Mouse (Mus musculus): ENCODE measurements at regions not wholly inside any gene's neighbourhood (a gene's known extent, or its start where the extent isn't known, plus 50 kb on each side); places are given as distances from the start of the nearest gene placed in this dataset.

DNA sequence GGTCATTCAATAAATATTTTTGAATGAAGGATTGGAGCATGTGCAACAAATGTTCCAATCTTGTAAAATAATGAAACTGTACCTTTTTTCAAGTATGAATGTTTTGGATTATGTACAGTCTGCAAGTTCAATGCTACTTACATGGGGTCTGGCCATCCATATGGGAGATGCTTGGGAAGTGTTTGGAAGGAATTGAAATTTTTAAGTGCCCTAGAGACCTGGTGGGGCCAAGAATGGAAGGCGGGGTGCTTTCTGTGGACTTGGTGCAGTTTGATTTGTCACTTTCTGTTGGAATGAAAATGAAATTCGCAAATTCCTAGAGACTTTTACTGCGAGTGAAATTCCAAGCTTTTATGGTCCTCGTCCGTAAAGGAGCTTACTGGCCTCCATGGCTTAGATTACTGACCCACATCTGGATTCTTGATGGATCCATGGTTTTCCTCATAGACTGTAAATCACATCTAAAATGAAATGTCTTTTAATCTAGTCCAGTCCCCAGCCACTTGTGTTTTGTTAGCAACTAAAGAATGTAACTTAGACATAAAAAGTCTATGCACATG lies 90.3 kb upstream of the 1810046K07Rik start:
- no peaks in the 10 kb centered on the region for H3K9me3 ChIP-seq (ENCODE audit: control insufficient read depth, low read length)
- WGBS = 78% methylated on average over 5 of the region's 5 CpGs
- DNase-seq (ENCODE audit: low spot score) = no peak

DNA sequence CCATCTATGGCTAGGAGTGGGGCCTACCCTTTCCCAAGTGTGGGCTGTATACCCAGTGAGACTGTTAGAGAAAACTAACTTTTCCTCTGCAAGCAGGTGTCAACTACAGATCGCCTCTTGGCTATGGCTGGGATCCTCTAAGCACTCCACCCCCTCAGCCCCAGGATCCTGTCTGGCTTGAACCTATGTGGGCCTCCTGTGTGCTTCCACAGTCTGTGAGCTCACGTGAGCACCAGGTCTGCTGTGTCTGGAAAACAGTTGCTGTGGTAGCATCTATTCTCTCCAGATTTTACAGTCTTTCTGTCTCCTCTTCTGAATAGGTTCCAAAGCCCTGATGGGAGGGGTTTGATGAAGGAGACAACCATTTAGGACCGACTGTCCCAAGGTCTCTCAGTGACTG lies 93.8 kb upstream of the 1810046K07Rik start:
- DNase-seq (ENCODE audit: low spot score) (no peak), ATAC-seq (replicated peaks; ENCODE audit: low FRiP score, low TSS enrichment, low read depth) (no peak)
- no peaks in the 10 kb centered on the region for H3K27me3 ChIP-seq (replicated peaks; ENCODE audit: control insufficient read depth, insufficient read depth, low read length)
- H3K4me2 ChIP-seq (ENCODE audit: low read length) = no peak overlapping the region
- H3K27ac ChIP-seq (ENCODE audit: low read depth) = no peak overlapping the region
- H3K9ac ChIP-seq (ENCODE audit: low read length) = no peak overlapping the region
- no peaks in the 10 kb centered on the region for H3K4me1 ChIP-seq (replicated peaks; ENCODE audit: control insufficient read depth, insufficient read depth, low read length)
- WGBS = 67% methylated on average over 3 of the region's 3 CpGs
- no peaks in the 10 kb centered on the region for H3K36me3 ChIP-seq (ENCODE audit: control insufficient read depth, insufficient read depth, low read length)
- no peak overlapping the region for H3K4me3 ChIP-seq (ENCODE audit: low read depth, low read length)
- H3K9me3 ChIP-seq (ENCODE audit: control insufficient read depth, low read length) = no peaks in the 10 kb centered on the region

More for the DNA sequence above, 90.3 kb upstream of the 1810046K07Rik start:
- no peaks in the 10 kb centered on the region for H3K4me1 ChIP-seq (replicated peaks; ENCODE audit: control insufficient read depth, insufficient read depth, low read length)
- H3K4me2 ChIP-seq (ENCODE audit: low read length) = no peak overlapping the region
- ATAC-seq (replicated peaks; ENCODE audit: low FRiP score, low TSS enrichment, low read depth) = no peak
- no peak overlapping the region for H3K4me3 ChIP-seq (ENCODE audit: low read depth, low read length)
- no peak overlapping the region for H3K9ac ChIP-seq (ENCODE audit: low read length)
- H3K36me3 ChIP-seq (ENCODE audit: control insufficient read depth, insufficient read depth, low read length) = no peaks in the 10 kb centered on the region
- H3K27me3 ChIP-seq (replicated peaks; ENCODE audit: control insufficient read depth, insufficient read depth, low read length) = no peaks in the 10 kb centered on the region
- H3K27ac ChIP-seq (ENCODE audit: low read depth) = no peak overlapping the region

DNA sequence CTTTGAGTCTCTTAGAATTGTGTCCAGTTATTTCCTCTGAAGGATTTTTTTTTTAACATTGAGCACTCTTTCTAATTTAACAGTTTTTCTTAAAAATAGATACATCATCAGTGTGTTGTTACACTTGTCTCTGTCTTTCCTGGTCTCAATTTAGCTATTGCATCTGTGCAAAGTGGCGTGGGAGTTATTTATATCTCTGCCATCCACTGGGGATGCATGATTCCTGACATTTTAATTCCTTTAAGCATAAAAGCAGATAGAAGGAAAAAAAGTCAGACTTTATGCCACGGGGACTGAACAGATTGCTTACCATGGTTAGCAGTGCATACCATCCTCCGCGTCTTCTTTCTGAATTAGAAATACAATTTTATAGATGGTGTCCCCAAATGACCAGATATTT lies 94.6 kb upstream of the 1810046K07Rik start:
- no peaks in the 10 kb centered on the region for H3K36me3 ChIP-seq (ENCODE audit: control insufficient read depth, insufficient read depth, low read length)
- H3K4me1 ChIP-seq (replicated peaks; ENCODE audit: control insufficient read depth, insufficient read depth, low read length) = no peaks in the 10 kb centered on the region
- H3K9me3 ChIP-seq (ENCODE audit: control insufficient read depth, low read length) = no peaks in the 10 kb centered on the region
- ATAC-seq (replicated peaks; ENCODE audit: low FRiP score, low TSS enrichment, low read depth) (no peak), DNase-seq (ENCODE audit: low spot score) (no peak)
- no peak overlapping the region for H3K4me3 ChIP-seq (ENCODE audit: low read depth, low read length)
- H3K4me2 ChIP-seq (ENCODE audit: low read length) = no peak overlapping the region
- H3K9ac ChIP-seq (ENCODE audit: low read length) = no peak overlapping the region
- H3K27me3 ChIP-seq (replicated peaks; ENCODE audit: control insufficient read depth, insufficient read depth, low read length) = no peaks in the 10 kb centered on the region
- no peak overlapping the region for H3K27ac ChIP-seq (ENCODE audit: low read depth)
- 83% methylated on average over 4 of the region's 4 CpGs for WGBS

DNA sequence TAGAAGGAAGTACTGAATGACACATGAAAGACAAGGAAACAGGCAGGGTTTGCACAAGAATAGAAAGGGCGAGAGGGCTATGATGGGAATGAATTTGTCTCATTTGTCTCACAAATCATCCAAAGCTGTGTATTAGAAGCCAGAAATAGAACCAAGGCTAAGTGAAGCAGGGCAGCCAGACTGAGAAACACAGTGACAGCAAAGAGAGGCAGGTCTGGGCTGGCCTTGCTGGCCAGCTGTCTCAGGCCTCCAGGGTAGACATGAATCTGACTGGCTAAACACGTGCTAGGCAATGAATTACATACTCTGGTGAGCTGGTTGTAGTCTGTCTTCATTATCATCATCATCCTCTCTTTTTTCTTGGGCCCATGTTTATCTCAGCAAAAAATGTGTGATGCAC lies 101.7 kb upstream of the 1810046K07Rik start:
- Histone ChIP-seq H3K36me3 (ENCODE audit: control insufficient read depth, insufficient read depth, low read length) (no peaks in the 10 kb centered on the region), H3K27me3 (replicated peaks; ENCODE audit: control insufficient read depth, insufficient read depth, low read length) (no peaks in the 10 kb centered on the region), H3K9me3 (ENCODE audit: control insufficient read depth, low read length) (no peaks in the 10 kb centered on the region), H3K27ac (ENCODE audit: low read depth) (no peak overlapping the region), H3K4me1 (replicated peaks; ENCODE audit: control insufficient read depth, insufficient read depth, low read length) (no peaks in the 10 kb centered on the region), H3K4me2 (ENCODE audit: low read length) (no peak overlapping the region), H3K9ac (ENCODE audit: low read length) (no peak overlapping the region), H3K4me3 (ENCODE audit: low read depth, low read length) (no peak overlapping the region)
- DNase-seq (ENCODE audit: low spot score) (no peak), ATAC-seq (replicated peaks; ENCODE audit: low FRiP score, low TSS enrichment, low read depth) (no peak)
- WGBS = 57% methylated on average over 2 of the region's 2 CpGs

DNA sequence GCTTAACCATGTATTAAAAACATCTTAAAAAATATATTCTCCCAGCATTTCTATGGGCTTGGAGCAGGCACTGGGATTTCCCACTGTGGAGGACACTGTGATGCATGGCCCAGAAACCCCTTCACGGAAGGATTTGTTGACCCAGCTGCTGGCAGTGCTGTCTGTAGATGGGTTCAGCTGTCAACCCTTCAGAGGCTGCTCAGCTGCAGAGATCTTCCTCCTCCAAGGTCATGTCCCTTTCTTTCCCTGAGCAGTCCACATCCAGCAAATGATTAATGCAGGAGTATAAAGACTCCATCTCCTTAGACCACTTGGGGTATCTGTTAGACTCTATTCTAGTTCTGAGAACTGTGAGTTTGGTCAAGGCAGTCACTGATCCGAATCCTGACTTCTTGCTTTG lies 108.4 kb upstream of the 1810046K07Rik start:
- H3K4me3 ChIP-seq (ENCODE audit: low read depth, low read length) = no peak overlapping the region
- ATAC-seq (replicated peaks; ENCODE audit: low FRiP score, low TSS enrichment, low read depth) (no peak), DNase-seq (ENCODE audit: low spot score) (no peak)
- H3K4me2 ChIP-seq (ENCODE audit: low read length) = no peak overlapping the region
- 0 out of 2 replicates have a peak, but pooled peaks cover 6% of the 10 kb centered on the region for H3K4me1 ChIP-seq (replicated peaks; ENCODE audit: control insufficient read depth, insufficient read depth, low read length)
- H3K36me3 ChIP-seq (ENCODE audit: control insufficient read depth, insufficient read depth, low read length) = no peaks in the 10 kb centered on the region
- H3K27me3 ChIP-seq (replicated peaks; ENCODE audit: control insufficient read depth, insufficient read depth, low read length) = no peaks in the 10 kb centered on the region
- no peaks in the 10 kb centered on the region for H3K9me3 ChIP-seq (ENCODE audit: control insufficient read depth, low read length)
- no peak overlapping the region for H3K27ac ChIP-seq (ENCODE audit: low read depth)
- 60% methylated on average over 2 of the region's 2 CpGs for WGBS
- H3K9ac ChIP-seq (ENCODE audit: low read length) = no peak overlapping the region

DNA sequence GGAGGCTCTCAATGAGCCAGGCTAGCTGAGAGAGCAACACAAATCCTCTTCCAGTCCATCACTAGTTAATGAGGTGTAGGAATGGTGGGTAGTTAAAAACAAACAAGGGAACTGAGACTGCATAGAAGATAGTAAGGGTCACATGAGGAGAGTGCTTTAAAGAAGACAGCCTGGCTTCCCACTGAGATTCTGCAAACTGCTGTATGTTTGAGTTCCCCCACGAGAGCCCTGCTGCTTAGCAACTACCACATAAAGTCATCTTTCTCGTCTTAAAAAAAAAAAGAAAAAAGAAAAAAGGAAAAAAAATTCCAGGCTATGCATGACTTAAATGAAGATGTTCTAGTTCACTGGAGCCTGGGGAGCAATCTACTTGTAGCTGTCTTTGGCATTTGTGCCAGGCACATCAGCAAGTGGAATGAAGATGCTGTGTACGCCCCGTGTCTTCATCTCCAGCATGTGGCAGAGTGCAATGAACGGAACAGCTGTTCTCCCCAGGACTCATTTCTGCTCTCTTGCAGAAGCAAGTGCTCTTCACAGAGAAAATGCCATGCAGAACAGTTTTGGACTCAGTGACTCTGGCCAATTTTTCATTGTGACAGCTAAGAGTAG lies 113.2 kb upstream of the 1810046K07Rik start:
- Histone ChIP-seq H3K36me3 (ENCODE audit: control insufficient read depth, insufficient read depth, low read length) (no peaks in the 10 kb centered on the region), H3K4me2 (ENCODE audit: low read length) (no peak overlapping the region), H3K4me3 (ENCODE audit: low read depth, low read length) (no peak overlapping the region), H3K27me3 (replicated peaks; ENCODE audit: control insufficient read depth, insufficient read depth, low read length) (no peaks in the 10 kb centered on the region), H3K4me1 (replicated peaks; ENCODE audit: control insufficient read depth, insufficient read depth, low read length) (0 out of 2 replicates have a peak, but pooled peaks cover 6% of the 10 kb centered on the region), H3K9me3 (ENCODE audit: control insufficient read depth, low read length) (no peaks in the 10 kb centered on the region), H3K9ac (ENCODE audit: low read length) (no peak overlapping the region), H3K27ac (ENCODE audit: low read depth) (no peak overlapping the region)
- 25% methylated on average over 5 of the region's 5 CpGs for WGBS
- DNase-seq (ENCODE audit: low spot score) (no peak), ATAC-seq (replicated peaks; ENCODE audit: low FRiP score, low TSS enrichment, low read depth) (no peak)

DNA sequence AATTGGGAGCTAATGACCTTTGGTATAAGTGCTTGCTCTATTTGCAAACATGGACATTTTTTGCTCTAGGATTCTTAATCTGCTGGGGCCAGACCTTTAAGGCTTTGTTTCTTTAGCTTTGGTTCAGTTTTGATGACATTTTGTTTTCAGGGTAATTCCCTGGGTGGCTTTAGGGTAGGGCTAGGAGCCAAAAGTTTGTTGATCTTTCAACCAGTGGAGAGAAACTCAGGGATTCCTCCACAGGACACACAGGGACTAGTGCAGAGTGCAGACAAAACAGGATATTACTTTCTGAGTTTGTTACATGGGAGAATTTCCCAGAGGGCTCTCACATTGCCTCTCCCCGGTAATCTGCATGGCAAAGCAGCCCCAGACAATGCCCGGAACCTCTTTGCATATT lies 127.0 kb upstream of the 1810046K07Rik start:
- DNase-seq (ENCODE audit: low spot score) (no peak), ATAC-seq (replicated peaks; ENCODE audit: low FRiP score, low TSS enrichment, low read depth) (no peak)
- Histone ChIP-seq H3K9me3 (ENCODE audit: control insufficient read depth, low read length) (no peaks in the 10 kb centered on the region), H3K4me1 (replicated peaks; ENCODE audit: control insufficient read depth, insufficient read depth, low read length) (no peaks in the 10 kb centered on the region), H3K4me3 (ENCODE audit: low read depth, low read length) (no peak overlapping the region), H3K36me3 (ENCODE audit: control insufficient read depth, insufficient read depth, low read length) (no peaks in the 10 kb centered on the region), H3K9ac (ENCODE audit: low read length) (no peak overlapping the region), H3K27ac (ENCODE audit: low read depth) (peak overlapping the region; percentile 36; the same call in 1 of the 2 replicates), H3K4me2 (ENCODE audit: low read length) (no peak overlapping the region), H3K27me3 (replicated peaks; ENCODE audit: control insufficient read depth, insufficient read depth, low read length) (no peaks in the 10 kb centered on the region)
- 58% methylated on average over 2 of the region's 2 CpGs for WGBS

DNA sequence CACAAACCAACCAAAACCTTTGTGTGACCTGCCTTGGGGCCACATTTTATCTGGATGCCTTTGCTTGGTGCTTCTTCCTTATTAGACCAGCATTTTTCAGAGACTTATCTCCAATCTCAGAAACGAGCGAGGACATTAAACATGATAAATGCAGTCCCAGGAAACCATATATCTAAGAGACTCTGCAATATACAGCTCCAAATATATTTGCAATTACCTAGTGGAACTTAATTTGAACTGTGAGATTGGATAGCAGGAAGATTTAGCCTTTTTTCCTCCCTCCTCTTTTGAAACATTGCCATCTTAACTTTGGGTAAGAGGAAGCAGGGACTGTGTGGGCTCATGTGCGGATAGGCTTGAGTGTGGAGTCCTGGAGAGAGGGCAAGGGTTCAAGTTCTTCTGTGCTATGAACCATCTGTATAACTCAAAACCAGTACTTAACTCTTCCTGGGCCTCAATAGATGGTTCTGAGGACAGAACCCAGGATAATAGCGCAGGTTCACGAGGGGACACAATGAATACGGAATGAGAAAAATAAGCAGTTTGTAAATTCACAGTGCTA lies 133.8 kb upstream of the 1810046K07Rik start:
- Histone ChIP-seq H3K4me2 (ENCODE audit: low read length) (no peak overlapping the region), H3K9me3 (ENCODE audit: control insufficient read depth, low read length) (no peaks in the 10 kb centered on the region), H3K36me3 (ENCODE audit: control insufficient read depth, insufficient read depth, low read length) (no peaks in the 10 kb centered on the region), H3K4me1 (replicated peaks; ENCODE audit: control insufficient read depth, insufficient read depth, low read length) (no peaks in the 10 kb centered on the region), H3K27me3 (replicated peaks; ENCODE audit: control insufficient read depth, insufficient read depth, low read length) (no peaks in the 10 kb centered on the region), H3K4me3 (ENCODE audit: low read depth, low read length) (no peak overlapping the region), H3K27ac (ENCODE audit: low read depth) (no peak overlapping the region), H3K9ac (ENCODE audit: low read length) (no peak overlapping the region)
- whole genome bisulfite sequencing = 73% methylated on average over 6 of the region's 6 CpGs
- ATAC-seq (replicated peaks; ENCODE audit: low FRiP score, low TSS enrichment, low read depth) (no peak), DNase-seq (ENCODE audit: low spot score) (no peak)

DNA sequence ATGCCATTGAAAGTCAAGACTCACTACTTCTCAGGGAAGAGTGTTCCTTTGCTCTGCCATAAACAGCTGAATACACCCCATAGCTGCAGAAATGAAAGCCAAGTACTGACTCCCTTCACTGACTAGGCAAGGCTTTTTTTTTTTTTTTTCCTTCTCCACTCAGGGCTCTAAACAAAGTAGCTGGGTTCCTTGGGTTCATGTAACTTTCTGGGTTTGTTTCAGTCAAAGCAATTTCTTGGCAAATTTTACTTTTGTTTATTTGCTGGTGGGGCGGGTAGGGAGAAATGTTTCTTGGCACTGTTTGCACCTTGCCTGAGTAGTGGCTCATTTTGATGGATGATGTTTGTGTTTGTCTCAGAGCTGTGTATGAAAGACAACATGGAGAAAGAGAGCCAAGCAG lies 141.3 kb upstream of the 1810046K07Rik start:
- H3K9me3 ChIP-seq (ENCODE audit: control insufficient read depth, low read length) = no peaks in the 10 kb centered on the region
- no peaks in the 10 kb centered on the region for H3K27me3 ChIP-seq (replicated peaks; ENCODE audit: control insufficient read depth, insufficient read depth, low read length)
- 67% methylated on average over 1 of the region's 1 CpGs for WGBS
- H3K9ac ChIP-seq (ENCODE audit: low read length) = no peak overlapping the region
- no peak overlapping the region for H3K4me2 ChIP-seq (ENCODE audit: low read length)
- no peaks in the 10 kb centered on the region for H3K36me3 ChIP-seq (ENCODE audit: control insufficient read depth, insufficient read depth, low read length)
- no peak overlapping the region for H3K4me3 ChIP-seq (ENCODE audit: low read depth, low read length)
- DNase-seq (ENCODE audit: low spot score) (no peak), ATAC-seq (replicated peaks; ENCODE audit: low FRiP score, low TSS enrichment, low read depth) (no peak)
- H3K27ac ChIP-seq (ENCODE audit: low read depth) = no peak overlapping the region
- H3K4me1 ChIP-seq (replicated peaks; ENCODE audit: control insufficient read depth, insufficient read depth, low read length) = no peaks in the 10 kb centered on the region; the same call in 1 of the 2 replicates
